Mouse (Mus musculus): ENCODE measurements around the gene Kif1b.

Gene Kif1b

DNA sequence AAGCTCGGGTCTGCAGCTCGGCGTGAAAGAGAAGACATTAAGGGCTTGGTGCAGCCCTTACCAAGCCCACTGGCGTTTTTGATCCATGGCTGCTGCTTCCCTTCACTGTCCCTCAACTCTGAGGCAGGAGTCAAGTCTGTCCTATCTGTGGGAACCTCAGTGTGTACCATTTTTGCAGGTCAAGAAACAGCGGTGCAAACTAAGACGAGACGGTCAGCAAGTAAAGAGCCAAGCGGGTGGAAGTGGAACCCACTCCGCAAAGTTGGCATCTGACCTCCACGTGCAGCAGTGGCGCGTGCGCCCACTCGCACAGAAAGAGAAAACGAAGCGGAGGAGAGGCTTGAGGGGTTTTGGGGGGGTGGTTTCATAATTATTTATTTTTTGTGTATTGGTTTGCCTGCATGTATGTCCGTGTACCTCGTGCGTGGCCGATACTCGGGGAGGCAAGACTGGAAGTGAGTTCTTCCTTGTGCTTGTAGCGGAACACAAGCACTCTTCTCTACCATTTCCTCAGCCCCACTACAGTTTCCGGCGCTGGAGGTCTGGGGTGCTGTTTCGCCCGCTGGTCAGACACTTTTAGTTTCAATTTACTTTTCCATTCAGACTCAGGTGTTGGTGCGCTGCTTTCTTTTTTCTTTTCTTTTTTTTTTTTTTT, 140.4 kb downstream of the Kif1b start:
- DNase-seq, result no peak

DNA sequence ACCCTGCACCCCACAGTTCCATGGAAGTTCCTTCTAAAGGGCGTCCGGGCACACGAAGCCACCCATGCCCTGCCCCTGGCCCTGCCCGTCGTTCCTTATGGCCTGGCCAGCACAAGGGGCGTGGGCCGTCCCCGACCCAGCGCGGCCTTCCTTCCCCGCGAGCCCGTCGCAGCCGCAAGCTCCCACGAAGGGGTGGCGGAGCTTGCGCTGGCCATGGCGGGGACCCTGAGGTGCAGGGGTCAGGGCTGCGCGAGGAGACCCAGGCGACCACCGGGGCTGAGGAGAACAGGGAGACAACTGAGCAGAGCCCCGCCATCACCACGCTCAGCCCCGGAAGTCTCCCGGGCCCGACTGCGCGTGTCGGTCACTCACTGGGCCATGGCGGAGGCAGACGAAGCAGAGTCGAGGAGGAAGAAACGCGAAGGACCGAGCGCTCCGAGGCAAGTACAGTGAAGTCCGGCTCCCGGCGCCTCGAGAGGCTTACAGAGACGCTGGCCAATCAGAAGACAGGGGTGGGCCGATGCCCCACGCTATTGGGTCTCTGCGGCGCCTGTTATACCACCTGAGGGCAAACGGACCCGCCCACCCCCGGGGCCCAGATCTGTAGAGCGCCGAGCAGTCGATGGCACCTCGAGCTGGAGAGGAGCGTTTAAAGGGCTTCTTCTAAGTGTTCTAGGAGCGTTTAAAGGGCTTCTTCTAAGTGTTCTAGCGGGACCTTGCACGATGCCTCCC, 141.1 kb downstream of the Kif1b start, which contains the start of gene Pgd:
Gene Pgd, minus strand, starts transcription at position 557 of the 732 bp plus-strand sequence.
- DNase-seq, result peak; percentile 94

DNA sequence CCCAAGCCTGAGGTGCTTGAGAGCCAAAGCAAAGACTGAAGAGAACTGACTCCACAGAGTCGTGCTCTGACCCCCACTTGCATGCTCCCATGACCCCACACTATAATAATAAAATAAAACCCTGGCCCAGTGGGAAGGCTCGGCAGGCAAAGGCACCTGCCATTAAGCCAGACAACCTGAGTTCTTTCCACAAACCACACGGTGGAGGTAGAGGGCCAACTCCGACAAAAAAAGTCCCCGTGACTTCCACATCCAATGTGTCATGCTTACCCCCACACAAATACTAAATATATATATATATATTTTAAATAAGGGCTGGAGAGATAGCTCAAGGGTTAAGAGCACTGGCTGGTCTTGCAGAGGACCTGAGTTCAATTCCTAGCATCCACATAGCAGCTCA, 143.3 kb downstream of the Kif1b start:
- no peak for DNase-seq

DNA sequence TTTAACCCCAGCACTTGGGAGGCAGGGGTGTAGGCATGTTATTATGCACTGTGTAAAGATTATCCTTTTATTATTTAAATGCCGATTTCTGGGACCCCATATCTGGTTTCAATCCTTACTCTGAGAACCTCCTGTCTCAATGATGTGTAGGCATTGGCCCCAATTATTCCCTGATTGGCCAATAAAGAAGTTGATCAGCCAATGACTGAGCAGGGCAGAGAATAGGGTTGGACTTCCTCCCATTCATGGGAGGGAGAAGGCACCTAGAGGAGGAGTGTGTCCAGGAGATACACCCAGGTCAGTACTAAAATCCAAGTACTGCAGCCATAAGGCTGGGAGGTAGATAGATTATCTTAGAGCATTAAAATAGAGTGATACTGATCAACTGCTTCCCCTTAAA, 144.3 kb downstream of the Kif1b start:
- no peak for DNase-seq

DNA sequence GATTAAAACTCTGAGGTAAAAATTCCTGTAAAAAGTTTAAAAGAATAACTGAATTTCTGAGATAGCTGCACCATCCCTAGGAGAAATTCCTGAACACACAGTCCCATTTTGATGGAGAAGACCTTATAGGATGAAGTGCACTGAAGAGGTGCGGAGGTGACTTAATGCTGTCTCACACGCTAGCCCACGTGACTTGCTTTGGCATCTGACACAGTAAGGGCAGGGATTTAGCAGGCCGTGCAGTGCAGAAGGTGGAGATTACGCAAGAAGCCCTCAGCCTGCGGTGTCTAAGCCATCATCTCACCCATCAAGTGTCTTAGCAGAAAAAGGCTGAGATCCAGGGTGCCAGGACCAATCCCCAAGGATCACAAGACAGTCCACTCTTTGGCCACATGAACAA, 146.3 kb downstream of the Kif1b start:
- DNase-seq, result no peak

DNA sequence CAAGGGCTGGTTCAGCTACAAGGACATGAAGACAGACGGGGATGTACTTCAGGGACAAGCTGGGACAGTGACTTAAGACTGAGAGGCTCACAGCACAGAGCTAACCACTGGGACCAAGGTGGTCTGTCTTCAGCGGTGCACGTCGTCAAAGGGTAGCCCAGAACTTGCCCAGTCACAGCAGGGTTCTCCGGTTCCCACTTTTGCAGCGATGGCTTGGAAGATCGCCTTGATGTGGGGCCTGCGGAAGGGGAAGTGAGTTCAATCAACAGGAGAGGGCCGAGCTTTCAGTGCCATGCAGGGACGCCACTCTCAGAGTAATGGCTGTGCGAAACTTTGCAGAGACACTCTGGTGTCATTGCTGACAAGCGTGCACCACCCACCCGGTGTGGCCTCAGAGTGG, 147.6 kb downstream of the Kif1b start:
- no peak for DNase-seq

DNA sequence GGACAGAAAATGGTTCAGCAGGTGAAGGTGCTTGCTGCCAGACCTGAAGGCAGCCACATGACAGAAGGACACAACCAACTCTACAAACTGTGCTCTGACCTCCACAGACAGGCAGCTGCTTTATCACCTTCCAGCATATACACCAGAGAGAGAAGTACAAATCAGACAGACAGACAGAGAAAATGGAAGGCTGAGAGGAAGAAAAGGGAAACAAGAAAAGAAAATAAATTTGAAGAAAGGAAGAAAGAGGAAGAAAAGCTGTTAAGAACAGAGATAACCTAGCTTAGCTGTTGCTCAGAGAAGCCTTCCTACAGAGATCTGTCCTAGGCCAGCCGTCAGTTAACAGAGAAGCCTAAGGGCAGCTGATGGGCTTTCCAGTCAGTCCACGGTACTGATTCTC, 148.3 kb downstream of the Kif1b start:
- DNase-seq, result no peak

DNA sequence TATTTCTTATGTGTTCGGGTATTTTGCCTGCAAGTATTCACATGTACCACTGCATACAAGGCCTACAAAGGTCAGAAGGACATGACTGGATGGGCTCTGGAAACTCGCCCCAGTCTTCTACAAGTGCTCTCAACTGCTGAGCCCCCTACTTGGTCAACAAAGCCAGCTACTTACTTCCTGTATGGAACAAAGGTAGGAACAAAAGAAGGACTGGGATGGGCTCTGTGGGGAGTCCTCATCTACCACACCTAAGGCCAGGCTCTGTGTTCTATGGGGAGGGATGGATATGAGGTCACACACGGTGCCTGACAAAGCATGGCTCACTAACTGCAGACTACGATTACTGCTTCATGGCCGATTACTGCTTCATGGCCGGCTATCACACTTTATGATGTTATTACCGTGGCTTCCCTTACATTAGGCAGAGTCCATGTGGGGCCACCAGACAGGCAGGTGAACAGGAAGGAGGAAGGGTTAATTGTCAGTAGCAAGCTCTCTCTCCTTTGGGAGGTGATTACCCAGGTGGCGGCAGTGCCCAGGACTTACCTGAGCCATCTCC, 150.0 kb downstream of the Kif1b start:
- DNase-seq, result no peak

DNA sequence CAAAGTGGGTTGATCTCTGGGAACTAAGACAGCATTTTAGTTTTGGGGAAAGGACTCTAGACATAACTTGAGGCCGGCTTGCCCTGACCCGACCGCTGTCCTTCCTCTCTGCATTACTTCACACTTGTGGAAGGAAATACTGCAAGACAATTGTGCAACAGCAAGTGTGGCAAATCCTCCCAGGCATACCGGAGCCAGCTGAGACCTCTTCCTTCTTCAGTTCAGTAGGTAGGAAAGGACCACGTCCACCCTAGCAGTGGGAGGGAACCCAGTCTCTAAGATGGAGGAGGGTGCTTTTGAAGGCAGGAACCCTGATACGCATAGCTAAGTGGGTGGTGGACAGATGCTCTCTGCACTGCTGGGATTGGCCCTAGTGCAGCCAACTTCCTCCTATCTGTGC, 151.8 kb downstream of the Kif1b start:
- DNase-seq, result no peak

DNA sequence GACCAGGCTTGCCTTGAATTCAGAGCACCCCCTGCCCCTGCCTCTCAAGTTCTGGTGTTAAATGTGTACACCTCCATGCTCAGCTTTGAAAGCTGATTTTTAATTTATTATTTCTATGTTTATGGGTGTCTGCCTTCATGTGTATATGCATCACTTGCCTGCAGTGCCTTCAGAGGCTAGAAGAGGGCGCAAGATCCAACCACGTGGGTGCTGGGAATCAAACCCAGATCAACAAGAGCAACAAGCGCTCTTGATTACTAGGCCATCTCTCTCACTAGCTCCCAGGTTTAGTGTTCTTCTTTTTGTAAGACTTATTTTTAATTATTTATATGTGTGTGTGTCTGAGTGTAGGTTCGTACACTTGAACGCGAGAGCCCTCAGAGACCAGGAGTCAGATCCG, 152.6 kb downstream of the Kif1b start:
- DNase-seq, result no peak

DNA sequence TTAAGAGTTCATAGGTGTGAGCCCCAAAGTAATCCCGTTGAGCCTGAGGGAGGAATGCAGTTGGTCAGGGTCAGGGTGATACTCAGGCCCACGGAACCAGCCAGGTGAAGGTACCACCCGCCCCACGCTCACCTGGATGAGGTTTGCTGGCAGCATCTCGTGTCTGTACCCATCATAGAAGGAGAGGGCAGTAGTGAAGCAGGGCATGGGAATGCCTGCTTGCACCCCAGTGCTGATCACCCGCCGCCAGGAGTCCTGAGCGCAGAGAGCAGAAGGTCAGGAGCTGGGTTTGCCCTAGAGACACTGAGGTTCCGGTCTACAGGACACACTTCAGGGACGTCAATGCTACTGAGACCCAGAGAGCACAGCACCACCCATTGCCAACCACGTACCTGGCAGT, 156.8 kb downstream of the Kif1b start:
- no peak for DNase-seq

DNA sequence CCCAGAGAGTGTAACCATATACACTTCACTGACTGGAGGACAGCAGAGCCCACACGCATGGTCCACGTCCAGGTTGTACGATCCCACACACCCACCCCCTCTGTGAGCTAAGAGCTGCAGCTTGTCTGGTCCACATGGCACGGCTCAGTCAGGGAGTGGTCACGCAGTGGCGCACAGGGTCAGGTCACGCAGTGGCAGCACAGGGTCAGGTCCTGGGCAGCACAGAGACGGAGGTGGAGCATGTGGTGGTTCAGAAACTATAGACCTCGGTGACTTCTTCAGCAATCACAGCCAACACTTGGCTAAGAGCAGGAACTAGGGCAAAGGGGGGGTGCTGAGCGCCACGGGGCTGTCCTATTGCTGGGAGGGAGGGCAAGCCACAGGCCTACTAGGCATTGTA, 157.2 kb downstream of the Kif1b start:
- DNase-seq, result no peak

DNA sequence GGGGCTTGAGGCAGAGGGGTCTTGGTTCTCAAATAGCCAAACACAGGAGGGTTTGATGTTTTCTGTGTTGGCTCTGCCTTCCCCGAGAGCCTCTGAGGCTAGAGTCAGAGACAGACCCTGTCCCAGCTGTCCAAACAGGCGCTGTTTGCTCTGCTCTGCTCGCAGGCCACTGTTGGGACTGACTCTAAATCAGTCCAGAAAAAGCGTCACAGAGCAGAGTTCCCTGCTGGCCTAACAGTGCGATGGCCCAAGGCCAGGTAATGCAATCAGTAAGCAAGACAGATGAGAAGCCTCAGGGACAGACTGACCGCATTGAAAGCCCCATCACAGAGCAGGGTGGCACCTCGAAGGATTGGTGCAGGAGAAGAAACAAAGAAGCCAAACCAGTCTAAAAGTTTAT, 157.9 kb downstream of the Kif1b start:
- no peak for DNase-seq

DNA sequence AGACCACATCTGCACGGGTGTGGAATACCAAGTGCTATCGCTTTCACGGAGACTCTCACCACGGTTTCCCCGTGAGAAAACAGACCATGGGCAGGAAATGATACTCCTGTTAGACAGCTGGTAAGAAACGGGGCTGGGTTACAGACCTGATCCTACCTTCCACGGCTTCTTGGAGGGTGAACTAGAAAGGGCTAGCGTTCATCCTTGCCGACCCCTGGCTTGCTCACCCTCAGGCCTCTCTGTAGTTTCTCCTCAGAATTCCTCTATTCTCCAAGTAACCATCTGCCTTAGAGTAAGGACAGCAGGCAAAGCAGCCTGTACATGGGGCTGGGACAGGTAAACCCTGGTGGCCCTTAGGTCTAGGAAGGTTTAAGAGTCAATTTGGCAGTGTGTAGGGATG, 158.3 kb downstream of the Kif1b start:
- DNase-seq, result no peak

DNA sequence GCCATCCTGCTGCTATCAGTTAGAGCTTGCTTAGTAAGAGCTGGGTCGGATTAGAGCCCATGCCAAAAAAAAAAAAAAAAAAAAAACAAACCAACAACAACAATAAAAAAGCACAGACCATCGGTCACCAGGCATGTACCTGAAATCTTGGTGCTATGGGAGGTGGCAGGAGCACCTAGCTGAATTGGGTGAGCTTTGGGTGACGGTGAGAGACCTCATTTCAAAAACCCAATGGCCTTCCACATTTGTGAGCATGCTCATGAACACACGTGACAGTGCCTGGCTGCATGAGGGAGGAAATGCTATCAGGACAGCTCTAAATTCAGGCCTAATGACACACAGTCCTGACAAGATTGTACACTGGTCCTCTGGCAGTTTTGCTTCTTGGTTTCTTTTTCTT, 159.4 kb downstream of the Kif1b start:
- DNase-seq, result no peak

DNA sequence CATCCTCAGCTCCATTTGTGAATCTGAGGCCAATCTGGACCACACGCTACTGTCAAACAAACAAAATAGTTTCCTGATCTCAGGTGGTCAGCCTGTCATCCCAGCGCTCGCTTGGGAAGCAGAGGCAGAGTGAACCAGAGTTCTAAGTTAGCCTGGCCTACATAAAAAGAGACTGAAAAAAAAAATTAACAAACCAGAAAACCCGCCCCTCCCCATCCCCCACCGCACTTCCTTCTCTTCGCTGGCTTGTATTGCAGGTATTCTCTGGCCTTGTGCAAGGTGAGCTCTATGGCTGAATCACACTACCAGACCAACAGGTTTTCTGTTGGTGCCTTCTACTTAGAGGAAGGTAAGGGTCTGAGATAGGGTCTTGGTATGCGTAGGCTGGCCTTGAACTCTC, 160.0 kb downstream of the Kif1b start:
- DNase-seq, result no peak

DNA sequence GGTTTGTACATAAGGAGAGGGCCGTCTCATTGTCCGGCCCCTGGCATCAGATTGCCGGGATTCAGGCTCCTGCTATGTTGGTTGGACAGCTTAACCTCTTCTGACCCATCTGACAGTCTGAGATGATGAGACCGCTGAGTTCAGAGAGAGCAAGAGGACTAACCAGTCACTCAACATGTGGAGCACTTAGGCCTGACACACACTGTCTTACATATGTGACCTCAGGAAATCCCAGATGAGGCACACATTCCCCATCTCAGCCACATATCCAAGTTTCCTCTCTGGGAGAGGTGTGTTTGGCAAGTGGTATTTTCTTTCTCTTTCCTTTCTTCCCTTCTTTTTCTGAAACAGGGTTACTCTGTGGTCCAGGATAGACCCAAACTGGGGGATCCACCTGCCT, 162.3 kb downstream of the Kif1b start:
- no peak for DNase-seq

DNA sequence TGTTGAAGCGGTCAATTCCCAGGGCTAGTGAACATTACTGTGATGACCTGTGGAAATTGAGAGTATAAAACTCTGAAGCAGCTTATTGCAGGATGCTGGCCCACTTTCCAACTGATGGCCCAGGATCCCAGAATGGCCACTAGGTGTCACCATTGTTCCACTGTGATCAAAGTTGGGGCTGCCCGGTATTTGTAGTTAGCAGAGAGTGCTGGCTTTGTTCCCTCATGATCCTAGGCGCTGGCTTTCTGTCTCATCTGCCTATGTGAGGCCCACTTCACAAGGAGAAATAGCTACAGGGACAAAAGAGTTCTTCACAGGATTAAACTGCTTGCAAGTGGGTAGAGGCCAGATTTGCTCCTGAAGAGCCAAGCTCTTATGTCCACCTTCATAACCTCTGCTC, 163.0 kb downstream of the Kif1b start:
- peak; percentile 70 for DNase-seq

DNA sequence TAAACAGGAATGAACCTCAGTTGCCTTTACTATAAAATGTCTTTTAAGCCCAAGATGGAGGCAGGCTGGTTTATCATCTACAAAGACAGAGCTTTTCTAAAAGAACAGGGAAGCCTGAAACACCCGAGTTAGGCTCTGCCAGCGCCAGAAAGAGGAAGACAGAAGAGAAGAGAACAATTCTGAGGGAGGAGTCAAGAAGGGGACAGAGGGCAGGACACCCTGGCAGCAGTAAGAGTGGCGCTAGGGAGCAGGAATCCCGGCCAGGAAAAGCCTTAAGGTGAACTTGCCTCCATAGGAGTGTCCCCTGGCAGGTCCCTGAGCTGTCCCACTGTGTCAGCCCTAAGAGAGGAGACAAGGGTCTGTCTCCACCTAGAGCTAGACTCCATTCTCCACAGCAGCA, 163.9 kb downstream of the Kif1b start:
- DNase-seq, result no peak

DNA sequence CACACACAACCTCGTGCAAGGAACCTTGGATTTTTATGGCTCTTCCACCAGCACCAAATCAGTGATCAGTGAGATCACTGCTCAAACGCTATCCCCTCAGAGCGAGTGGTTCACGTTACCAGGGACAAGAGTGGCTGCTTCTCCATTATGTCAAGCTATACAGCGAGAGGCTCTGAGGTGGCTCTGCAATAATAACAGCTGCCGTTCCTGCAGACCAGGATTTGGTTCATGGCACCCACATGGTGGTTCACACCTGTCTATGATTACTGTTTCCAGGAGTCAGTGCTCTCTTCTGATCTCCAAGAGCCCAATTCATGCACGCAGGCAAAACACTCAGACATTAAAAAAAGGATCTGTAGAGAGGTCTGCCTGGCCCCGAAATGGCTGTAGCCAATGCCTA, 169.0 kb downstream of the Kif1b start:
- no peak for DNase-seq

DNA sequence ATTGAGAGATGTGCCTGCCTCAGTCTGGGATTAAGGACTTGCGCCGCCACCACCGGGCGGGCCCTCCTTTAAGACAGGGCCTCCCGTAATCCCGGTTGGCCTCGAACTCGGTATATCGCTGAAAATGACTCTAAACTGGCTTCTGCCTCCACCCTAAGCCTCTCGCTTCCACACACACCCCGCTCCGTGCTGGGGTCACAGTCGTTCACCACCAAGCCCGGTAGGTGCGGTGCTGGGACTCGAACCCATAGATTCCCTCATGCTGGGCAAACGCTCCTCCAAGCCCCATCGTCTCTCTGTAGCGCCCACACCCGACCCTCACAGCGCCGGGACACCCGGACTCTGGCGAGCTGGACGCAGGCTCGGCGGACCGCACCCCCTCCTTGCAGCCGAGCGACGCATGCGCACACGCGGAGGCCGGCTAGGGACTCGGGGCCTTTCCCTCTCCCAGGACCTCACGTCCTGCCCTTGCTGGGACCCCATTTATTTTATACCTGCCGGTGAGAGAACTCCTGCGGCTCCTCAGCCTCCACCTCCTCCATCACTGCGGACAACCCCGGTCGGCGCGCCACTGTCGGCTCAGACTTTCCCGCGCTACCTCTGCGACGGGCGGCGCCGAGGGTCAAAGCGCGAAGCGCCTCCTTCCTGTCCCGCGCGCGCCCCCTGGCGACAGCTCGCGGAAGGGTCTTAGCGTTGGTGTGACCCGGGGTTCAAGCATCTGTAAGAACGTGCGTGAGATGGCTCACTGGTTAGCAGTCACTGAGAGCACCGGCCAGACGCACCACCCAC, 170.3 kb downstream of the Kif1b start, which contains the start of gene Cenps:
Gene Cenps, minus strand, starts transcription at position 648 of the 789 bp plus-strand sequence.
- DNase-seq, result peak; percentile 88

DNA sequence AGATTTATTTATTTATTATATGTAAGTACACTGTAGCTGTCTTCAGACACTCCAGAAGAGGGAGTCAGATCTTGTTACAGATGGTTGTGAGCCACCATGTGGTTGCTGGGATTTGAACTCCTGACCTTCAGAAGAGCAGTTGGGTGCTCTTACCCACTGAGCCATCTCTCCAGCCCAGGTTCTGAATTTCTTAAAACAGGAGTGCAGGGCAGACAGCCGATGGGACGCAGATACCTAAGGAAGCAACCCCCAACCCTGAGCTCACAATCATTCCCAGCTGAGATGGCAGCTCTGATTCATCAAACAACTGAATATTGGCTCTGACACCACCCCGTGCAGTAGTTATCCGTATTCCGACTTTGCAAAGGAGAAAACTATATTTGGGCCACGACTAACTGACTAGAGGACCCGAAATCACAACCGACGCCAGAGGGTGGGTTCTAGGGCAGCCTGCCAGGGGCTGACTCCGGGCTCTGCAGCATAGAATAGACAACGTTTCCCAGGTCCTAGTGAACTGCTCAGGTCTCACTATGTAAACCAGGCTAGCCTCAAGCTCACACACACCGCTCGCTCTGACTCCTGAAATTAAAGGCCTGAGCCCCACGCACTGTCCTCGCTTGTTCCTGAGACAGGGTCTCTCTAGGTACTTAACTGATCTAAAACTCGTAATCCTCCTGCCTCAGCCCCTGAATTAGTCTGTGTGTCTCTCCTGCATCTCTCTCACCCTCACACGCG, 171.2 kb downstream of the Kif1b start:
- DNase-seq, result peak; percentile 31

DNA sequence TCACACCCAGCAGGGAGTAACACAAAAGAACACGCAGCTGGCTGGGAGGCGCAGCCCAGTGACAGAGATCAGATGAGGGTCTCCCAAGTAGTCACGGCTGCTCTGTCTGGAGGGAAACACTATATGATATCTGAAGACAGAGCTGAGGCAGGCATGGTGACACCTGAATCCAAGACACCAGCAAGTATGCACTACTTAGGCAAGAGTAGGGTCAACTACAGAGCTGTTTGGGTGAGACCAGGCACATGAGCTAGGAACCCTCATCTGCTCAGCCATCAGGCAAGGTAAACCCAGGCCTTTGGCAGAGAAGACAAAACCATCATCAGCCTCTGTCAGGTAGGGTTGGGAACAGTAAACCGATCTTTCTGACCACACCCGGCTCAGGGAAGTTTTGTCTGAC, 174.1 kb downstream of the Kif1b start:
- DNase-seq, result no peak
